Mouse (Mus musculus) hindbrain, postnatal 0 days (tissue): Measurements from ENCODE around the gene Zbtb44. TPM values are rescaled to one million over a fixed set of nuclear protein-coding genes. Genes with fewer than 3 reads are reported as not detected.

ENCODE experiments used
- ATAC-seq: fragments of 200-750 bp; cut with Nextera tagmentation; 2 replicates; pipeline ENCODE4 v1.8.0; 2017; ENCODE audit warnings: mild to moderate bottlenecking, moderate TSS enrichment, moderate library complexity
- DNase-seq: peaks from one replicate; pipeline ENCODE4 v3.0.0-alpha.2; 2015; ENCODE audit warnings: low spot score
- H3K27ac ChIP-seq: fragments of 300-500 bp; sonication (generic); 2 replicates; pipeline ENCODE4 v1.5.1; 2014; ENCODE audit warnings: mild to moderate bottlenecking
- H3K27me3 ChIP-seq: fragments of 300-500 bp; sonication (generic); 2 replicates; pipeline ENCODE4 v1.6.1; 2014; ENCODE audit warnings: low read length, mixed read lengths; ENCODE audit not compliant: insufficient read depth
- H3K36me3 ChIP-seq: fragments of 300-500 bp; sonication (generic); 2 replicates; pipeline ENCODE4 v1.6.1; 2014; ENCODE audit warnings: low read length, mixed read lengths; ENCODE audit not compliant: insufficient read depth
- H3K4me1 ChIP-seq: fragments of 300-500 bp; sonication (generic); 2 replicates; pipeline ENCODE4 v1.6.1; 2014; ENCODE audit warnings: antibody characterized with exemption, low read length, mixed read lengths; ENCODE audit not compliant: insufficient read depth
- H3K4me2 ChIP-seq: fragments of 300-500 bp; sonication (generic); 2 replicates; pipeline ENCODE4 v1.6.1; 2014; ENCODE audit warnings: low read depth, mild to moderate bottlenecking, low read length, moderate library complexity, mixed read lengths
- H3K4me3 ChIP-seq: fragments of 300-500 bp; sonication (generic); 2 replicates; pipeline ENCODE4 v1.5.1; 2014; ENCODE audit warnings: low read length
- H3K9ac ChIP-seq: fragments of 300-500 bp; sonication (generic); replicated peaks from 2 replicates; pipeline ENCODE4 v1.6.1; 2014; ENCODE audit warnings: mild to moderate bottlenecking, low read length, moderate library complexity, mixed read lengths
- H3K9me3 ChIP-seq: fragments of 300-500 bp; sonication (generic); 2 replicates; pipeline ENCODE4 v1.6.1; 2016; ENCODE audit warnings: low read length, mixed read lengths
- CTCF ChIP-seq: IDR thresholded peaks from 2 replicates; pipeline ENCODE4 v1.5.1; 2016; ENCODE audit warnings: antibody characterized with exemption, control low read depth, low read depth
- WGBS: fragments of 180-500 bp; shearing (Covaris S2); extraction: QIAGEN DNeasy Blood & Tissue Kit; methylation state at CpG from one replicate; pipeline ENCODE4 v1.1.7; 2014; 5-methylcytosine and 5-hydroxymethylcytosine counted together
- polyA plus RNA-seq: library from polyadenylated mRNA; unstranded; fragments of >200 nt; fragmentation: Nextera tagmentation; extraction: Ambion mirVana; gene quantifications from 2 replicates; pipeline ENCODE4 v1.2.1, GENCODE M21; 2015
- total RNA-seq: library from RNA; depleted of rRNA; stranded (reverse); fragments of >200 nt; gene quantifications from 2 replicates; pipeline ENCODE4 v1.2.3, GENCODE M21; 2014; rRNA removed

Zbtb44 gene
- total RNA-seq (13.7 and 18.6 TPM in 2 replicates), polyA plus RNA-seq (3.8 and 4.1 TPM in 2 replicates)

- Histone ChIP-seq H3K27me3 (no peaks in the 10 kb centered on the region), H3K9me3 (no peaks in the 10 kb centered on the region), H3K4me3 (peak within 1 kb of the TSS; percentile 93), H3K4me2 (peak within 1 kb of the TSS; percentile 92), H3K36me3 (no peaks in the 10 kb centered on the region), H3K9ac (peak within 1 kb of the TSS; percentile 96), H3K27ac (peak within 1 kb of the TSS; percentile 95), H3K4me1 (no peaks in the 10 kb centered on the region; the same call in 1 of the 2 replicates)
- WGBS: 1% methylated on average over 56 of the region's 79 CpGs
- TF ChIP-seq CTCF: no peak
- no peak for DNase-seq
- ATAC-seq: peak; percentile 93
These were observed at the start of gene Zbtb44 for GRCm38 (mm10) chr9:31030532-31031413. Zbtb44 (plus strand) TSS chr9:31030644.

GRCm38 (mm10) chr9:30985782-30986181, 44.7 kb upstream of the Zbtb44 start:
- ATAC-seq: no peak
- no peaks in the 10 kb centered on the region for H3K27me3 ChIP-seq
- H3K9me3 ChIP-seq: no peaks in the 10 kb centered on the region
- H3K9ac ChIP-seq: no peak overlapping the region
- H3K27ac ChIP-seq: no peak overlapping the region
- TF ChIP-seq CTCF: no peak
- DNase-seq: no peak
- no peak overlapping the region for H3K4me3 ChIP-seq
- no peaks in the 10 kb centered on the region for H3K36me3 ChIP-seq
- H3K4me1 ChIP-seq: no peaks in the 10 kb centered on the region
- WGBS: 62% methylated on average over 6 of the region's 6 CpGs
- H3K4me2 ChIP-seq: no peak overlapping the region

- Histone ChIP-seq H3K27ac (no peak overlapping the region), H3K4me2 (no peak overlapping the region), H3K9ac (no peak overlapping the region), H3K4me1 (no peaks in the 10 kb centered on the region), H3K36me3 (no peaks in the 10 kb centered on the region), H3K4me3 (no peak overlapping the region), H3K27me3 (no peaks in the 10 kb centered on the region), H3K9me3 (no peaks in the 10 kb centered on the region)
- DNase-seq: no peak
- TF ChIP-seq CTCF: no peak
- no peak for ATAC-seq
- 83% methylated on average over 5 of the region's 5 CpGs for WGBS
These were observed 37.3 kb upstream of the Zbtb44 start for GRCm38 (mm10) chr9:30993106-30993505.

GRCm38 (mm10) chr9:30996590-30997562, 33.6 kb upstream of the Zbtb44 start:
- no peaks in the 10 kb centered on the region for H3K27me3 ChIP-seq
- H3K36me3 ChIP-seq: no peaks in the 10 kb centered on the region
- H3K9ac ChIP-seq: no peak overlapping the region
- ATAC-seq (no peak), DNase-seq (no peak)
- H3K4me1 ChIP-seq: no peaks in the 10 kb centered on the region
- TF ChIP-seq CTCF: no peak
- H3K9me3 ChIP-seq: no peaks in the 10 kb centered on the region
- no peak overlapping the region for H3K27ac ChIP-seq
- no peak overlapping the region for H3K4me3 ChIP-seq
- 74% methylated on average over 12 of the region's 12 CpGs for WGBS
- no peak overlapping the region for H3K4me2 ChIP-seq

- H3K27ac ChIP-seq: no peak overlapping the region
- H3K9ac ChIP-seq: no peak overlapping the region
- WGBS: 80% methylated on average over 10 of the region's 10 CpGs
- no peak for ATAC-seq
- H3K27me3 ChIP-seq: no peaks in the 10 kb centered on the region
- H3K4me1 ChIP-seq: no peaks in the 10 kb centered on the region
- H3K4me2 ChIP-seq: no peak overlapping the region
- H3K9me3 ChIP-seq: no peaks in the 10 kb centered on the region
- DNase-seq: no peak
- no peak overlapping the region for H3K4me3 ChIP-seq
- TF ChIP-seq CTCF: no peak
- no peaks in the 10 kb centered on the region for H3K36me3 ChIP-seq
These were observed 29.8 kb upstream of the Zbtb44 start for GRCm38 (mm10) chr9:31000641-31001040.

- 76% methylated on average over 4 of the region's 4 CpGs for WGBS
- H3K9me3 ChIP-seq: no peaks in the 10 kb centered on the region
- no peaks in the 10 kb centered on the region for H3K36me3 ChIP-seq
- ATAC-seq: no peak
- H3K4me1 ChIP-seq: no peaks in the 10 kb centered on the region
- no peak for TF ChIP-seq CTCF
- no peak overlapping the region for H3K4me2 ChIP-seq
- H3K4me3 ChIP-seq: no peak overlapping the region
- DNase-seq: no peak
- no peaks in the 10 kb centered on the region for H3K27me3 ChIP-seq
- H3K9ac ChIP-seq: no peak overlapping the region
- no peak overlapping the region for H3K27ac ChIP-seq
These were observed 27.9 kb upstream of the Zbtb44 start for GRCm38 (mm10) chr9:31002528-31002927.
